Mouse (Mus musculus): Measurements from ENCODE around the gene Igf2bp1.
"Not testable (repeated sequence)": the region's sequence is repeated elsewhere in the genome, so short reads cannot be mapped to it uniquely, and the experiment has no call there.

Gene Igf2bp1

DNA sequence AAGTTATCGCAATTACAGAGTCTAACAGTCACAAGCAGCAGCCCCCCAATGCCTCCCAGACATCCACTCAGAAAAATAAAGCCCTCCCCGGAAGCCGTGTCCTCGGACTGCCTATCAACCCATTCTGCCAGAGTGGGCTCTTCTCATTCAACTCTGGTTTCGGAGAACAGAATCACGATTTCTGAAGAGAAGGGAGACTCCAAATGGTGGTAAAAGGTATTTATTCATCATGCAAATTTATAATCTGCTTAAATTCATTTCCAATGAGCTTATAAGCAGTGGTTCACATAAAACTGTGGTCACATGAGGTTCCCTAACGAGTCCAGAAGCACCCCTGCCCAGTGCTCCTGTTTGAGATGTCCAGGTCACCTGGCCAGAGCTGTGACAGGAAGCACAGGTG lies 48.3 kb downstream of the Igf2bp1 start:
- no peak for DNase-seq

DNA sequence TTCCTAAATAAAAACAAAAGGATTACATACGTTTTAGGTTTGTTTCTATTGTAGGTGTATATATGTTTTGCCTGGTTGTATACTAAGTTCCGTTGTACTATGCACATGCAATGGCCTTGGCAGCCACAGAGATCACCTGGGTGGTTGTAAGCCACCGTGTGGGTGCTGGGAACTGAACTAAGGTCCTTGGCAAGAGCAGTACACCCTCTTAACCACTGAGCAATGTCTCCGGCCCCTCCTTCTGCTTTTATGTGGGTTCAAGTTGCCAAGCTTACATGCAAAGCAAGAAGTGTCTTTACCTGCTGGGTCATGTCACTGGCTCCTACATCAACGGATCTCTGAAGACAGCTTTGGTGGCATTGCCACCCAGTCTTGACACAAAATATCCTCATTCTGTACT lies 52.4 kb downstream of the Igf2bp1 start:
- DNase-seq = no peak

DNA sequence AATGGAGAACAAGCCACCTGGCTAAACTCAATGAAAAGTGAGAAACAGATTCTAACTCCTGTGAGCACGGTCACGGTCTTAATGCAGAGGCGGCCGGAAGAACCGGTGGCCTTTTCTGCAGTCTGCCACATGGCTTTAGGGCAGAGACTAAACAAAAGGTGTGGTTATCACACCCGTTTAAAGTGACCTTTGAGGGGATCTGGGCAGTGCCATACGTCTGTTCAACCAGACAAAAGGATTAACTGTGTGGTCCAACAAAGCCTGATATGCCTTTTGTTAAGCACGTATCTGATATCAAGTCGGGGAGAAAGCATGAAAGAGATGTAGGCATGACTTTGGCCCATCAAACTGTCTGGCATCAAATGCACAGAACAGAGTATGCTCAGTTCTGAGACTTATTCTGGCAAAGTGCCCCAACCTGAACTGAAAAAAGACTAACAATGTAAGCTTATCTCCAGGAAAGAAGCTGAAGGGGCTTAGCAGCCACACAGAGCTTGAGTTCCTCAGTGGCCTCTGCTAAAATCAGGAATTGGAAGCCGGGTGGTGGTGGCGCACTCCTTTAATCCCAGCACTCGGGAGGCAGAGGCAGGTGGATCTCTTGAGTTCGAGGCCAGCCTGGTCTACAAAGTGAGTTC lies 59.8 kb downstream of the Igf2bp1 start:
- DNase-seq = no peak

DNA sequence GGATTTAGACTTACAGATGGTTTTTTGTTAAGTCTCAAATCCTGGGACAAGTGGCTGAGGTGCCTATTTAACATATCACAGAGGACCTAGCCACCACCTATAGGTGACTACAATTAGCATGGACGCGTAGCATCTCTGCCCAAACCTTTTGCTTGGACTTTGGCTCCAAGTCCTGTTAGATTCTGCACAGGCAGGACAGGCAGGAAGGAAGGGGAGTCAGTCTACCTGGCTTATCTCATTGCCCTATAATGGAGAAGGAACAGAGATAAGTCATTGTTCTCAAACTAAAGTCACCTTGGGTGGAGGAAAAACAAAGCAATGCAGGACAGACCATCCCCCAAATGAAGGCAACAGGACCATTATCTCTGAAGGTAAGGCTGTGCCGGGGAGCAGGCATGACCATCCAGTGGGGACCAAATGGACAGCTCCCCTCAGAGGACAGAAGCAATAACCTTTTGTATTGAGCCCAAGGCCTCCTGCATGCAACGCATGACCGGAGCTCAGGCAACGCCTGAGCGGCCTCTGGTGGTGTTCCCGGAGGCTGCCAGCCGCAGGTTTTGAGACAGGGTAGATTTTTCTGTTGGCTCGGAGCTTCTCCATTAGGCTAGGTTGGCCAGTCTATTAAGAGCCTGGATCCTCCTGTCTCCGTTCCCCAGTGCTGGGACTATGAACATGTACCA lies 65.8 kb downstream of the Igf2bp1 start:
- DNase-seq = no peak

DNA sequence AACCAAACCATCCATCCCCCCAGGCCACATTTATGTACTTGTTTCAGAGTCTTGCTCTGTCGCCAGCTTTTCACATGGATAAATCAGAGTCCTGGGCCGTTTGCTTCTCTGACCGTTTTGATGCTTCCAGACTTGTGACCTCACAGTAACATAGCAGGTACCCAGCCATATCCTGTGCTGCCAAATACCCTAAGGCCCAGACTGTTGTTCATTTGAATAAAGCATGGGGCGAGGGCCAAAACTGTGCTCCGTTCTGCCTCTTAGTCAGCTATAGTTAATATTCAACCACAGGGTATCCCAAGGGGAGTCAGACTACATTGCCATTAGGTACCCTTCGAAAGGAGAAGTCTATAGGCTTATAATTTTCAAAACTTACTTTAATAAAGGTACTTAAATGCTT lies 69.3 kb downstream of the Igf2bp1 start:
- DNase-seq = no peak

DNA sequence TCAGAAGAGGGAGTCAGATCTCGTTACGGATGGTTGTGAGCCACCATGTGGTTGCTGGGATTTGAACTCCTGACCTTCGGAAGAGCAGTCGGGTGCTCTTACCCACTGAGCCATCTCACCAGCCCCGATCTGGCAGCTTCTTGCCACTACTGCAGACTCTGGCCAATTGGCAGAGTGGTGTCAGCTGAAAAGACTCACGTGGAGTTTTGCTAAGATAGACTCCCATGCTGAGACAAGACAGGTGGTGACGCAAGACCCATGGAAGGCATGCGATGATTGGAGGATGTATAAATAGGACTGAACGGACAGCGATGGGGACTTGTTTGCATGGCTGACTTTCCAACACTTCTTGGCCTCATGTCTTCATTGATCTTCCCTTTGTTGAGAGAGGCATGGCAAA lies 73.6 kb downstream of the Igf2bp1 start:
- not testable (repeated sequence) for DNase-seq

DNA sequence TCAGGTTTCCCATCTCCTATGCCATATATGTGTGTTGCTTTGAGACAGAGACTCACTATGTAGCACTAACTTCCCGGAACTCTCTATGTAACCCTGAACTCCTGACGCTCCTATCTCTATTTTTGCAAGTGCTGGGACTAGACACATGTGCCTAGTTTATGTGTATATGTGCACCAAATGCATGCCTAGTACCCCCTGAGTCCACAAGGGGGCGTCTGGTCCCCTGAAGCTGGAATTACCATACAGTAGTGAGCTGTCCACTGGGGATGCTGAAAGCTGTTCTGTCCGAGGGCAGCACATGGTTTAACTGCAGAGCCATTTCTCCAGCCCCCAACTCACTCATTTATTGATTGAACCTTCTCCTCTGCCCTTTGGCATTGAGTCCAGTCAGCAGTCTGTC lies 79.3 kb downstream of the Igf2bp1 start:
- no peak for DNase-seq

DNA sequence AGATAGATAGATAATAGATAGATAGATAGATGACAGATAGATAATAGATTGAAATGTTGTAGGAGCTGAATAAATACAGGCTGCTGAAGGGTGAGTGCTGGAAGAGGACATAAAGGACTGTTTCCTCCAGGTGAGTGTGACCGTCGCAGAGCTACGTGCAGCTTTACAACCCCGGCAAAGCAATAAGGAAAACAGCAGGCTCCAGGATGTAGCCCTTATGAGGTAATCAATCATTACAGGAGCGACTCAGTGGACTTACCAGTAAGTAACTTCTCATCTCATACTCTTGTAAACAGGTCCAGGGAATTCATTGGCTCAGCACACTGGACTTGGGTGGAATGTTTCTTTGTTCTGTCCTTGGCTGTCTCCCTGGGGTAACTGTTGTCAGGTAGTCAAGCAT lies 79.8 kb downstream of the Igf2bp1 start:
- no peak for DNase-seq

DNA sequence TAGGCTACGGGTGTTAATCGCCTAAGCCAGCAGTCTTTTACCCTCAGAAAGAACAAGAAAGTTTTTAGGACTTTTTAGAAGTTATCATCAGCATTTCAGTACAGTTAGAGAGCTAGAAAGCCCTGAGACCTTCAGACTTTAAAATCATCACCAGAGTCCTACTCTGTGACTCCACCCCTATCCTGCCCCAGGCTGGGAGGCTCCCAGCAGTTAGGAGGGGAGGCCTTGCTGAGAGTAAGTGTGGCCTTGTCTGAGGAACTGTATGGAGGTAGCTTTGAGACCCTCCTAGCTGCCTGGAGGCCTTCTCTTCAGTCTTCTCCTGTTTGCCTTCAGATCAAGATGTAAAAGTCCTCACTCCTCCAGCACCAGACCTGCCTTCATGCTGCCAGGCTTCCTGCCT lies 81.5 kb downstream of the Igf2bp1 start:
- DNase-seq = no peak

DNA sequence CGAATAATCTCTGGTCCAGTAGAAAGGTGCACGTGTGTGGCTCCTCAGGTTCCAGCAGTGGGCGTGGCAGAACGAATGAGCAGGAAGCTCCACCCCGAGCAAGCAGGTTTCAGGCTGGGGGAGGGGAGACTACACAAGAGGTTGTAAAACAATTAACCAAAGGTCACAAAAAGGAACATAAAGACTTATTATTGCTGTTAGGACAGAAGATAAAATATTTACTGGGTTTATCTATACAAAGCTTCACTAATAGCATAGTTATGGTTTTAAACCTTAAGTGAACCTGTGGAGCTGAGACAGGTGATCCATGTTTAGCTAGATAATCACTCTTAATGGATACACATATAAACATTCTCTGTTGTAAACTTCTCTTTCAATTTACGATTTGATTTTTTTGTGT lies 82.3 kb downstream of the Igf2bp1 start:
- not testable (repeated sequence) for DNase-seq

DNA sequence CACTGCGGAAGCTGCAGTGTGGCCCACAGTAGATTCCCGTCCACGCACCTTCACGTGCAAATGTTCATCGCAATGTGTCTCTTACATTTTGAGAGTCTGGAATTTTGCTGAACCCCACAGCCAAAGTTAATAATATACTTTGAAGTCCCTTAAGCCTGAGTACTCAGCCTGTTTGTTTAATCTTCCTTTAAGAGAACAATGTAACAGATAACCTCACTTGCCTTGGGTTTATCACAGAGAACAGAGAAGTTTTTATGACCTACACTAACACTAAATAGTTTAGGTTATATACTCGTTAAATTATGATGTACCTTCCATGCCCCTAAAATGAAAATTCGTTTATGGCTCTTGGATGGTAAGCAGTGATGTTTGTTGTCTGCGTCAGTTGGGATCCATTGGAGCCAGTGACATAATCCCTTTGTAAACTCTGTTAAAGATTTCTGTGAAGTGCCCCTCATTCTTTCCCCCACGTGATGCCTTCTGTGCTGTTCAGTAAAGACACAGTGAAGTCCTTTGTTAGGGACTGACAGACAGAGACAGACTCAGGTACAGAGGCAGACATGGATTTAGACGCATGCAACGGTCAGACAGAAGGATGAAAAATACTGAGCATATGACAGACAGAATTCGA lies 83.6 kb downstream of the Igf2bp1 start:
- no peak for DNase-seq

DNA sequence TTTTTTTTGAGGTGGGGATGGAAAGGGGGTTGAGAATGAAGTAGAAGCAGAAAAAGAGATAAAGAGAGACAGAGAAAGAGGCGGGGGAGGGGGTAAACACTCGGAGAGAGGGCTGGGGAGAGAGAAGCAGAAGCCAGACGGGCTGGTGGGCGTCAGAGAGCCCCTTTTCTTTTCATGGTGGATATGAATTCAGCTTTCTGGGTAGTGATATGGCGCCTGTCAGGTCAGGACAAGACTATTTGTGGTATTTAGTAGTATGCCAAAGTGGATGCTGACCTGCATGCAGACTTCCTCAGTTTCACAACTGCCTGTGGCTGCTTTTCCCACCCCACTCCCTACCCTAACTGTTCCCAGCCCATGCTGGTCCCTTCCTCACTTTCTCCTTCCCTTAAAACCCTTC lies 89.3 kb downstream of the Igf2bp1 start:
- no peak for DNase-seq

DNA sequence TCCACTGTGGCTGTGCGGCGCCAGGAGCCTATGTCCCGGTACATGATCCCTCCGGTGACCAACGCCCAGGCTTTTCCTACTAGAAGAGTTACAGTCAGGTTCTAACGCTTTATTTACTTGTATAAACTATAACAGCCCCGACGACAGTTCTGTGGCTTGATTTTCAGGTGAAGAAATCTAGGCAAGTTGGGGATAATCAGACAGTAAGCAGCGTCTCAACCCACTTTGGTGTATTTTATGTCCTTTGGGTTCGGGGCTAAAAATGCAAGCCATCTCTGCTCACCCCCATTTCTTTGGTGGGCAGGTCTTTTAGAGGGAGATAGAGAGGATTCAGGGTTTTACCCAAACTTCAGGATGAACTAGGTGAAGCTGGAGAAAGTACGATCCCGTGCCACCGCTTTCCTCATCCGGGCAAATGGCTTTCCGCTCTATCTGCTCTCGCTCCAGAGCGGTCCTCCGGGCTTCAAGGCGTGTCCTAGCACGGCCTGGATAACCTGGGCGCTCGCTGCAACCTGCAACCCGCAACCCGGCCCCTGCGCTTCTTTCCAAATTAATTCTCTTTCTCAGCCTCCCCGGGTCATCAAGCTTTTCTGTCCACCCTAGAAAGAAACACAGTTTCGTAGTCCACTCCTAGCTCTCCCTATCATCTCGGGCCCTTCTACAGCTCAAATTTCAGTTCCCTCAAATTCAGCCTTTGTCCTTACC lies 90.6 kb downstream of the Igf2bp1 start:
- peak; percentile 8 for DNase-seq

DNA sequence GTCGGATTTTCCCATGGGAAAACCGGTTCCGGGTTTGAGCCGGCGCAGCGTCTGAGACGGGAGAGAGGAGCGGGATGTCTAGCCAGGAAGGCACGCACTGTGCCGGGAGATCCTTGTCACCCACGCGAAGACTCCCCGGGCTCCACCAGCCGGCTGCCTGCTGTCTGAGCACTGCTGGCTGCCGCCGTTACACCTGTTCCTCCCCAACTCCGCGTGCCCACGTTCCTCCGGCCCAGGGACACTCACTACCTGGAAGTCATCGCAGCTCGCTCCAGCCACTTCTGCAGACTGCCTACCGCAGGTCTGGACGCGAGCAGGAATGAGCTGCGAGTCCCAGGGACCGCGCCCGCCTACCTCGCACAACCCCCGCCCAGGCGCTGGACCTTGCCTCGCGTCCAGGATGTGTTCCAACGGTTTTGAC lies 91.2 kb downstream of the Igf2bp1 start, which contains the start of gene B4galnt2:
TSS of gene B4galnt2 (minus strand) at position 321 of the 421 bp plus-strand sequence.
- DNase-seq = no peak

DNA sequence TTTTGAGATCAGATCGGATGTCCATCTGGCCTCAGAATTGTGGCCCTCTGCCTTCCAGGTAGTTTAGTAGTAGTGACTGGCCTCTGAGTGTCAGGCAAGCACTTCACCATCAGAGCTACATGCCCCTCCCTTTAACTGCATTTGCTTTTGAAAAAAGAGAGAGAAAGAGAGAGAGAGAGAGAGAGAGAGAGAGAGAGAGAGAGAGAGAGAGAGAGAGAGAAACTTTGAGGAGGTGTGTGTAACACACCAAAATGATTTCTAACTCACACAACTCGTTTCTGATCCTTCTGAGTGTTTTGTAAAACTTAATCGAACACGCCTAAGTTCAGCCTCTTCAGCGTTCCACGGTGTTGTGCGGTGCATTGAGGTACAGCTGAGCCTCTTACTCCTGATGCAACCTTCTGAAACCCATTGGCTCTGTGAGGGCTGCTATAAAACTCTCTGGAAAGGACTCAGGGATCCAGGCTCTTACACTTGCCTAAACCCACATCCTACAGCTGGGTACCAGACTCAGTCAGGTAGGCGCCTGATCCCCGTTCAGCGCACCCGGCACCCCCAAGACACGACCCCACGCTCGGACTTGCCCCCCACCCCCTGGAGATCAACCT lies 91.7 kb downstream of the Igf2bp1 start:
- DNase-seq = no peak

DNA sequence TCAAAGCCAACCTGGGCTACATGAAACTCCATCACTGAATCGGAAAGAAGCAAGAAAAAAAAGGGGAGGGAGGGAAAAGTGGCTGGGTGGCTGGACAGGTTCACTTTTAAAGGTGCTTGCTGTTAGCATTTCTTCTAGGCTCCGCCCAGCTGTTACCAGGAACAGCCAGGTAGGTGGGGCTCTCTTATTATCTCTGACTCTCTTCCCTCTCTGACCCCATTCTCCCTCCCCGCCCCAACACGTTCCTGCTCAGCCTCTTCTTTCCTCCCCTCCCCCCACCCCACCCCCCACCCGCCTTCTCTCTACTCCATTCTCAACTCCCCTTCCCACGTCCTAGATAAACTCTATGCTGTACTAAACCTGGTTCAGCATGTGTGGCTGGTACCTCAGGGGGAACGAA lies 94.2 kb downstream of the Igf2bp1 start:
- DNase-seq = no peak

DNA sequence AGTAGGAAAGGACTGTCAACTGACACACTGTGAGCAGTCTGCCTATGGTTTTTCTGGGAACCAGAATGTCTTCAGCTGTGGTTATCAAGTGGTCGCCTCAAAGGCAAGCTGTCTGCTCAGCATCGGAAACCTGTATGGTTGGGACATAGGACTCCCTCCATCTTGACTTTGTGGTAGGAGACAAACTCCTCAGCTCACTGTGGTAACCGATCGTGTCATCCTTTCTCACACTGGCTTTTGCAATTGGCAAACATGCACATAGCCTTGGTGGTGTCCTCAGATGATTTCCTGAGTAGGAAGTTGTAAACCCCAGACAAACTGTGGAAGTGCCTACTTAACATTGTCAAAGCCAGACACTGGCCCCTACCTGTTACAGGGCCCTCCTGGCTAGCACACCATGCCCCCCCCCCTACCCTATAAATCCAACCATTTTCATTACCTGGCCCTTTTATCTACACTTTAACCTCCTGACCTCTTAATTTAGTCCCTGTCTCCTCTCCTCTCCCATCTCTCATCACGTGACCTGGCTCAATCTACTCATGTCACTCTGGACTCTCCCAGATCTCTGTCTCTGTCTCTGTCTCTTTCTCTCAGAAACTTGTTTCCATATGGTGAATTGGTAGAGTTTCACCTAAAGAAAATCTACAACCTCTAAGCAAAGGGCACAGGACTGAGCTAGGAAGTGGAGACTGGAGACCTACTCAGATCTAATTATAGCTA lies 97.8 kb downstream of the Igf2bp1 start:
- no peak for DNase-seq

Data from lung, postnatal 36 days (tissue).